In the genomic region with DNA sequence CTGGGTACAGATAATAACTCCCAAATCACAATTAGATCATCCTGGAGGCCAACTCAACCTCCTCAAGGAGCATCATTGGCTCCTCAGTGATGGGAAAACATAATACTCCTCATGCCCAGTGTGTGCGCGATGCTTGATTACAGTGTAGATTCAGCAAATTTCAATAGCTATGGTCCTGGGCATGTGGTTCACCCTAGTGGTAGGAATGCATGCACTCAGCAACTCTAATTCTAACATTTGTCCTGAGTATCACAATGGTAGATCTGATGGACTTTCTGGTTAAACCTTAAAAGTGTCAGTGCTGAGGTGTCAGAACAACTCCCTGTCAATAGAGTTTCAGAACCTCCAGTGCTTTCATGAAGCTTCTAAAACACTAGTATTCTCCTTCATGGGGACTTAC, we compare ENCODE assay signal across 18 mouse cellular contexts.
DNase-seq lines count a peak whose midpoint lies in the region; ATAC-seq and TF ChIP-seq lines count a peak whose summit lies in the region.
"Had no signal": no experiment of that assay in that cellular context is flagged by ENCODE, and none has a peak within 500 bp of the region (broad histone marks: within the 10 kb centered on the region; RNA-seq: fewer than 3 reads in every experiment).

No protein-coding gene starts in this region.

- H3K36me3 ChIP-seq in heart, postnatal 0 days (replicated peaks; ENCODE audit: control insufficient read depth, insufficient read depth, low read length) = no peaks in the 10 kb centered on the region
- no peaks in the 10 kb centered on the region for H3K36me3 ChIP-seq in heart, embryonic 11.5 days (ENCODE audit: control insufficient read depth, insufficient read depth, low read length)
- no peaks in the 10 kb centered on the region for H3K36me3 ChIP-seq in liver, embryonic 12.5 days
- H3K36me3 ChIP-seq: embryonic facial prominence, embryonic 13.5 days; forebrain, embryonic 15.5 days; G1E; heart, embryonic 10.5 days; hindbrain, embryonic 13.5 days; intestine, embryonic 15.5 days had no signal

- H3K27ac ChIP-seq in heart, postnatal 0 days (ENCODE audit: low read depth) = no peak overlapping the region
- no peak overlapping the region for H3K27ac ChIP-seq in heart, embryonic 11.5 days (ENCODE audit: low read depth, low read length)
- no peak overlapping the region for H3K27ac ChIP-seq in liver, embryonic 12.5 days
- H3K27ac ChIP-seq: embryonic facial prominence, embryonic 13.5 days; forebrain, embryonic 15.5 days; heart, embryonic 10.5 days; hindbrain, embryonic 13.5 days; intestine, embryonic 15.5 days had no signal

- no peak for DNase-seq in heart, postnatal 0 days (ENCODE audit: low spot score)
- DNase-seq in kidney, postnatal 36 days = peak; percentile 7 to 15
- DNase-seq in kidney, postnatal 14 days = no peak
- DNase-seq in ES-CJ7 (ENCODE audit: low read depth, low spot score) (peak; percentile 58), ZHBTc4 (ENCODE audit: low read depth, low spot score) (peak; percentile 40)
- DNase-seq: cerebellum, adult 9-10 months; left cerebral cortex, postnatal 4 days; right cerebral cortex, postnatal 4 days had no signal

- no peaks in the 10 kb centered on the region for H3K27me3 ChIP-seq in heart, postnatal 0 days (ENCODE audit: control insufficient read depth, insufficient read depth, low read length)
- no peaks in the 10 kb centered on the region for H3K27me3 ChIP-seq in heart, embryonic 11.5 days (ENCODE audit: control insufficient read depth, insufficient read depth, low read length)
- H3K27me3 ChIP-seq in liver, embryonic 12.5 days (replicated peaks) = no peaks in the 10 kb centered on the region
- H3K27me3 ChIP-seq: embryonic facial prominence, embryonic 13.5 days; forebrain, embryonic 15.5 days; hindbrain, embryonic 13.5 days; intestine, embryonic 15.5 days had no signal

- H3K9ac ChIP-seq in heart, postnatal 0 days (replicated peaks; ENCODE audit: low read depth, low read length) = no peak overlapping the region
- H3K9ac ChIP-seq in heart, embryonic 11.5 days (ENCODE audit: low read depth, low read length) = no peak overlapping the region
- H3K9ac ChIP-seq in liver, embryonic 12.5 days = no peak overlapping the region
- H3K9ac ChIP-seq: embryonic facial prominence, embryonic 13.5 days; forebrain, embryonic 15.5 days; hindbrain, embryonic 13.5 days; intestine, embryonic 15.5 days had no signal

- H3K4me1 ChIP-seq in heart, postnatal 0 days (ENCODE audit: control insufficient read depth, insufficient read depth) = no peaks in the 10 kb centered on the region
- no peaks in the 10 kb centered on the region for H3K4me1 ChIP-seq in heart, embryonic 11.5 days (ENCODE audit: control insufficient read depth, insufficient read depth, low read length)
- H3K4me1 ChIP-seq in liver, embryonic 12.5 days = no peaks in the 10 kb centered on the region
- H3K4me1 ChIP-seq: embryonic facial prominence, embryonic 13.5 days; forebrain, embryonic 15.5 days; heart, embryonic 10.5 days; hindbrain, embryonic 13.5 days; intestine, embryonic 15.5 days had no signal

- no peak for ATAC-seq in heart, postnatal 0 days (ENCODE audit: insufficient read depth, low read depth)
- no peak for ATAC-seq in heart, embryonic 11.5 days (replicated peaks; ENCODE audit: insufficient number of reproducible peaks, low FRiP score, low TSS enrichment)
- no peak for ATAC-seq in liver, embryonic 12.5 days
- ATAC-seq: forebrain, embryonic 15.5 days; intestine, embryonic 15.5 days had no signal

- no peak overlapping the region for H3K4me3 ChIP-seq in heart, postnatal 0 days (ENCODE audit: low read depth, low read length)
- H3K4me3 ChIP-seq in heart, embryonic 11.5 days (ENCODE audit: low read depth, low read length) = no peak overlapping the region
- H3K4me3 ChIP-seq in liver, embryonic 12.5 days = no peak overlapping the region
- H3K4me3 ChIP-seq: embryonic facial prominence, embryonic 13.5 days; forebrain, embryonic 15.5 days; heart, embryonic 10.5 days; hindbrain, embryonic 13.5 days; intestine, embryonic 15.5 days had no signal

- TF ChIP-seq CTCF in heart, postnatal 0 days (IDR thresholded peaks at IDR 0.05; ENCODE audit: low read depth) = 0 out of 2 replicates have a peak, but pooled peaks have one; percentile 13

- 97% methylated on average over 2 of the region's 2 CpGs for WGBS in heart, postnatal 0 days
- WGBS in heart, embryonic 11.5 days (ENCODE audit: insufficient replicate concordance) = 98% methylated on average over 2 of the region's 2 CpGs
- 87% methylated on average over 2 of the region's 2 CpGs for WGBS in liver, embryonic 12.5 days (ENCODE audit: insufficient replicate concordance)

- H3K4me2 ChIP-seq in heart, postnatal 0 days (ENCODE audit: low read depth, low read length) = no peak overlapping the region
- H3K4me2 ChIP-seq in heart, embryonic 11.5 days = no peak overlapping the region
- H3K4me2 ChIP-seq in liver, embryonic 12.5 days = no peak overlapping the region
- H3K4me2 ChIP-seq: embryonic facial prominence, embryonic 13.5 days; forebrain, embryonic 15.5 days; hindbrain, embryonic 13.5 days; intestine, embryonic 15.5 days; liver, embryonic 11.5 days; midbrain, embryonic 11.5 days had no signal

- TF ChIP-seq EP300 in heart, postnatal 0 days (IDR thresholded peaks at IDR 0.05; ENCODE audit: low read depth) = no peak

- no peaks in the 10 kb centered on the region for H3K9me3 ChIP-seq in heart, postnatal 0 days (replicated peaks; ENCODE audit: control insufficient read depth, low read length)
- no peaks in the 10 kb centered on the region for H3K9me3 ChIP-seq in heart, embryonic 11.5 days (replicated peaks; ENCODE audit: control insufficient read depth, low read length)
- H3K9me3 ChIP-seq in liver, embryonic 12.5 days (replicated peaks) = no peaks in the 10 kb centered on the region
- H3K9me3 ChIP-seq: embryonic facial prominence, embryonic 13.5 days; forebrain, embryonic 15.5 days; heart, embryonic 10.5 days; hindbrain, embryonic 13.5 days; intestine, embryonic 15.5 days had no signal

Comparison
In these comparisons a context has a peak if more than half of its experiments do, and no peak if none do; other contexts are left out.
1. DNase-seq: peak in kidney, postnatal 36 days (2 of 2), ES-CJ7 (single experiment) and ZHBTc4 (single experiment); none in heart, postnatal 0 days (single experiment) and kidney, postnatal 14 days (single experiment).